Mouse (Mus musculus) megakaryocyte progenitor cell, adult 5-6 weeks (primary cell): ENCODE measurements around the gene Stt3b. TPM values are rescaled to one million over a fixed set of nuclear protein-coding genes. Genes with fewer than 3 reads are reported as not detected.
"Not testable (repeated sequence)": the region's sequence is repeated elsewhere in the genome, so short reads cannot be mapped to it uniquely, and the experiment has no call there.

Source experiments
- ATAC-seq: replicated peaks from 2 replicates; pipeline ENCODE4 v1.8.0; 2016; ENCODE audit warnings: mild to moderate bottlenecking, moderate TSS enrichment, inconsistent platforms; ENCODE audit not compliant: poor library complexity
- total RNA-seq, 2 experiments: library from RNA; stranded (forward) in 1 of 2; stranded (reverse) in 1 of 2; fragments of 157-497, 149-512 nt in 1 of 2; fragments of 200-1000 nt in 1 of 2; gene quantifications; 2 replicates each; pipeline versions ENCODE4 v1.2.3 to v1.2.4; 2015 to 2017

Gene Stt3b
- total RNA-seq, 2 experiments from 2014 or later = 111 to 159 TPM

DNA sequence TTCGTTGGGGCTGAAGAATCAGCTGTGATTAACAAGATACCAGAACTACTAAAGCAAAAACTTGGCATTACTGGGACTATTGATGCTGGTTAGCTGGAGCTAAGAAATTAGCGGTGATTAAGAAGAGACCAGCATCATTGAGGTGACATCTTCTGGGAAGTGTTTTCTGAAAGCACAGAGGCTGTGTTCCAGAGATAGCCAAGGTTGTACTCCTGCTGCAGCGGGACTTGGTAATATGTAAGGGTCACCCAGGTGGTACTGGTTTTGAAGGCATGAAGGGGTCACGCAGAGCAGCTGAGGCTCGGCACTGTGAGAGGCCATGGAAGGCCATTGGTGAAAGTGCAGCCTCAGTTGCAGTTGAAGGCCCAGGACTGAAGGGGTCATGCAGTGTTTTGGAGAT is 37.8 kb downstream of the Stt3b start:
- ATAC-seq = not testable (repeated sequence)

DNA sequence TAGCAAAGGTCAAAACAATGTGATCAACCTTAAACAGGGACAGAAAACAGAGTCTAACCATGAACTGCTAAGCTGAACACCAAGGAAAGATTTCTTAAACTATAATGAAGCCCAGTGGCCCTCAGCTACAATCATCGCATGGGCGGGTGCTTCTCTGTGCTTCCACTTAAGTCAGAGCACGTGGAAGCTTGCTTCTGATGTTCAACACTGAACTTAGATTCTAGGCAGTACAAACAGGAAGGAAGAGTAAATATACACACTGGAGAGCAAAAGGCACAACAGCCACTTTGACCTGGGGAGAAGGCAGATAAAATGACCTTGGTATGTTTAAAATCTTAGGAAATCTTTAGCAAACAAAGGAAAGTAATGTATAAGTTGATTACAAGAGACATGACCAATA is 38.7 kb downstream of the Stt3b start:
- no peak for ATAC-seq

DNA sequence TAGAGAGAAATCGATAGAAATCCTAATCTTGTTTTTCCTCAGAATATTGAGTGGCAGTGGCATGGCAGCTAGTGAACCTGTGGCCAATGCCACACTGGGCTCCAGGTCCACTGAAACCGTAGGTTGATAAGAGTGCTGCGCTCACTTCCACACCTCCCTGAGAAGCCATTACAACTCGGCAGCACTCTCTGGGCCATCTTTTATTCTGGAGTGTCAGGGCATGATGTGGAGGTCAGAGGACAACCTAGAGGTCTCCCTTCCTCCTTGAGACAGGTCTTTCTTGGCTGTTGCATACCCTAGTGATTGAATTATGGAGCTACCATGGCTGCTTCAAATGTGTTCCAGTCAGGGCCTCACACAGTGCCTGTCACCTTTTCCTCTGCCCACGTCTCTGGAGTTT is 48.3 kb downstream of the Stt3b start:
- ATAC-seq = 0 out of 2 replicates have a peak, but pooled peaks have one; percentile 21

GRCm38 (mm10) chr9:115261456-115261855 is 48.8 kb downstream of the Stt3b start:
- ATAC-seq = peak; percentile 72

DNA sequence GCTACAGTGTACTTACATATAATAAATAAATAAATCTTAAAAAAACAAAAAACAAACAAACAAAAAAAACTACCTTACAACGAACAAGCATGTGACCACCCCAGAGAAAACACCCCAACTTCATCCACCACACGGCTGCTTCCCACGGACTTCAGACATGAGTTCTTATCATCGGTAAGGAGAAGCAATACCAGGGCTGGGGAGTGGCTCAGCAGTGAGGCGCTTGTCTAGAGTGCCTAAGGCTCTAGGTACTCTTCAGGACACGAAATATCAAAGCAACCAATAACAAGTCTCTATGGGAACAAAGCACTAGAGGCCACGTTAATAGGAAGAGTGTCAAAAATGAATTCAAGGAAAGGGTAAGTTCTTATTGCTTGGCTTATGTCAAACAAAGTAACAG is 49.8 kb downstream of the Stt3b start:
- ATAC-seq = peak; percentile 45

DNA sequence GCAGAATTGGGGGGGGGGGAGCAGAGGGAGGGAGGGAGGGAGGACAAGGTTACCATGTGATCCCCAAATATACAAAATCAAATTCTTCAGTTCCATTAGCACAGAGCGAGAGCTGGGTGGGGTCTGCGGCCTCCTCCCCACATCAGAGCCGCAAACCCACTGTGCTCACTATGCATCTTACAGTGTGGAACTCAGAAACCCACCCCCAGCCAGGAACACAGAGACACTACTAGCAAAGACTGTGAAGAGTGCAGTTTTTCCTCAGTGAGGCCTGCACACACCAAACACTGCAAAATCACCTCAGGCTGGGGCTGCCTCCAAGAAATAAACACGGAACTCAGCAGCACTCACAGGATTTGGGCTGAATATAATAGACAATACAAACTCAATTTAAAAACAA is 50.4 kb downstream of the Stt3b start:
- no peak for ATAC-seq

DNA sequence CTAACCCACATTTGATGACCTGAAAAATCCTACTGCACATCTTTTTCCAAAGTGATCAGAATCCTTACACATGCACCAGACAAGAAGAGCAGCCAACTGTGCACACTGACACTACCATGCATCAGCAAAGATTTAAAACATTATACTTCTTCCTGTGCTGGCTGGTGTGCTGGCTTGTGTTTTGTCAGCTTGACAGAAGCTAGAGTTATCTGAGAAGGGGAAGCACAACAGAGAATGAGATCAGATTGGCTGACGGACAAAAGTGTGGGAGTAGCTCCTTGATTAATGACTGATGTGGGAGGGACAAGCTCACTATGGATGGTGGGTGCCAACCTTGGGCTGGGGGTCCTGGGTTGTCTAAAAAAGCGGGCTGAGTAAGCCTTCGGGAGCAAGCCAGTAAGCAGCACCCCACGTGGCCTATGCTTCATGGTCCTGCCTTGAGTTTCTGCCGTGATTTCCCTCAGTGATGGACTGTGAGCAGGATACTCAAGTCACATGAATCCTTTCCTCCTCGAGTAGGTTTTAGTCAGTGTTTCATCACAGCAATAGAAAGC is 52.4 kb downstream of the Stt3b start:
- ATAC-seq = no peak

DNA sequence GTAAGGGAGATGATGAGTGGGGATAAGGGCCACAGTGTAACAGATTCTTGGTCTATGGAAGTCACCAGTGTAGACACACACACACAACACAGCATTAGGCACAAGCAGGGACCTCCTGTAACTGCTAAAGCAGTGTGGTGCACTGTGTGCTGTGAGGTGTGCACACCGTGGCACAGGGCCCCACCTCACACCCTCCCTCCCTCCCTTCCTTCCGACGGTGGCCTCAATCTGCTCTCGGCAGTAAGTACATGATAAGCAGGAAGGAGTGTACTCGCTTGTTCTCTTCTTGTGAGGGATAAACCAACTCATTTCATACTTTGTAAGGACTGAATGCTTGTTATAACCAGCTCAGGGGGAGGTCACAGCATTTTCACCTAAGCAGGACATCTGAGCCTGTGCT is 61.1 kb downstream of the Stt3b start:
- ATAC-seq = peak; percentile 50

GRCm38 (mm10) chr9:115245092-115245491 is 65.1 kb downstream of the Stt3b start:
- ATAC-seq = no peak

- ATAC-seq = no peak
Observed at GRCm38 (mm10) chr9:115243630-115244029, 66.6 kb downstream of the Stt3b start.

DNA sequence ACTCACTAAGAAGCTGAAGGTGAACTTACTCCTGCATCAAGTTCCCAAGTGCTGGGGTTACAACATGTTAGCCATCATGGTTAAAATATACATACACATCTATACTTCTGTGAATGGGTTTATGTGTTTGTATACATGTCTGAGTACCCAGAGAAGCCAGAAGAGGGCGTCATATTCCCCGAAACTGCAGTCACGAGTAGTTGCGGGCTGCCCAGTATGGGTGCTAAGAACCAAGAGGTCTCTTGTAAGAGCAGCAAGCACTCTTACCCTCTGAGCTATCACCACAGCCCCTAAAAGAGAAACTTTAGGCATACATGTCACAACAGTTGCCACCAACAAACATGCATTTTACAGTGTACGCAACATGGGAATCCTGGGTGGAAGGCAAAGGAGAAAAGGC is 70.4 kb downstream of the Stt3b start:
- no peak for ATAC-seq

DNA sequence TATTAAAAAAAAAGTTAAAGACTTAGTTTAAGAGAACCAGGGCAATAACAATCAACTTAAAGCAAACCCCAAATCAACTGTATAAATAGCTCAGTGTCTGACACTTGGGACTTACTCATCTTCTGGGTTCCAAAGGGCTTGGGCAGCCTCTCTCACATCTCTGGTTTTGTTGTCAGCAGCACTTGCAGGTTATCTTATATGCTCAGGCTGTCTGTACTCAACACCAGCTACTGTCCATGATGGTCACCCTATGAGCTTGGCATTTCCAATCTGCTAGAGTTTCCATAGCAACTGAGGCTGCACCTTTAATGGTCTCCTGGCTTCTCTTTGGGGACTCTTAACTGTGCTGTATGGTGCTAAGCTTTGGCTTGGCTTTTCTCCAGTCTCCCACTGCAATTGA is 72.3 kb downstream of the Stt3b start:
- no peak for ATAC-seq

GRCm38 (mm10) chr9:115236352-115236841 is 73.8 kb downstream of the Stt3b start:
- peak; percentile 63 for ATAC-seq

DNA sequence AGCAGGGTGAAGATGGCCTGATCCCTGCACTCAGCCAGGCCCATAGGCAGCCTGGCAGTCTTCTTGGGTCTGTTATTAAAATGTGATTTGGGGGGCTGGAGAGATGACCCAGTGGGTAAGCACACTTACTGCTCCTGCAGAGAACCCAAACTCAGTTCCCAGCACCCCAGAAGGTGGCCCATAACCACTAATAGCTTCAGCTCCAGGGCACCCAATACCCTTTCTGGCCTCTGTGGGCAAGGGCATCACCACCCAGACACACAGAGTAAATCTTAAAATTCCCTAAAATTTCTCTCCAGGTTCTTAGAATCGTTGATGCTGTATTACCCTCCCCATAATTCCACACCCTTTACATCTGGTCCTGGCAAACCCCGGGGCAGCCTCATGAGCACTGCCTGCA is 75.7 kb downstream of the Stt3b start:
- no peak for ATAC-seq

DNA sequence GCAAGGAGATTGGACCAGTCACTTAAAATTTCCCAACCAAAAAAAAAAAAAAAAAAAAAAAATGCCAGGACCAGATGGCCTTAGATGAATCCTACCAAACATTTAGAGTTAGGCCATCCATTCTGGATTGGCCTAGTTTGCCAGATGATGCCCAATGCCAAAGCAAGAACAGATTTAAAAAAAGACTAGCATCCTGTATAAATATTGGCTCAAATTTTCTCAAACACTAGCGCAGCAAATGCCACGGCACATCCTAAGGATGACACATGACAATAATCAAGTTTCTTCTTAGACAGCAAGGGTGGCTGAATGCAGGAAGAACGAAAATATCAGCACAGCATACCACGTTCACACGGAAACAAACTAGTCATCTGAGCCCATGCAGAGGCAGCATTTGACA is 76.5 kb downstream of the Stt3b start:
- no peak for ATAC-seq

DNA sequence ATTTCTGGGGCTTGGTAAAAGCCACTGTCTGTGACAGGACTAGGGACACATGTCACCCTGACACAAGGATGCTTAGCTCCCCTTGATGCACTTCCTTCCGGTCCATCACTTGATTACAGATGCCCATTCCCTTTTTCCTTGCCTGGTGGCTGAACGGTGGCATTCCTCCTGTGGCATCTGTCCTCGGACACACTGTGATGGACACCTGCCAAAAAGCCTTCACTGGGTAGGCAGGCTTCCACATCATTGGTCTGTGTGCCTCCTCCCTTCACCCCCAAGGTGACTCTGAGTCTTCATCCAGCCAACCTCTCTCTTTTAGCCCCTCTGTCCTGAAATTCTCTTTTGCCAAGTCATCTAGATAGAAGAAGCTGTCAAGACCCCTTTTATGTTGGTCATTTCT is 78.7 kb downstream of the Stt3b start:
- no peak for ATAC-seq

DNA sequence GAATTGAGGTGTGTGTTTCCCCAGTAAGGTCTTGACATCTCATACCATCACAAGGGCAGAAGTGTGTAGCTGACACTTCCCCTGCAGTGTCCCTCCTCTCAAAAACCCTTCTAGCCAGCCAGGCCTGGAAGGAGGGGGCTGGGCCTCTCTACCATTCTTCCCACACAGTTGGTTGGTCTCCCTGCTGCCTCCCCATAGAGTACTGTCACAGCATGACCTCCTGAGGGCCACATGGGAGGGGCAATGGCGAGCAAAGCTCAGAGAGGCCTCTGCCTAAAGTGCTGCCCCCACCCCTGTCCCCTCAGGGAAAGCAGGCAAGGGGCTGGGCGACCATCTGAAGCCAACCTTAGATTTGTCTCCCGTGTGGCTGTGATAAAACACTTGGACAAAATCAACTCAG is 80.1 kb downstream of the Stt3b start:
- no peak for ATAC-seq

GRCm38 (mm10) chr9:115229676-115230075 is 80.5 kb downstream of the Stt3b start:
- ATAC-seq = no peak

GRCm38 (mm10) chr9:115229145-115229544 is 81.1 kb downstream of the Stt3b start:
- 0 out of 2 replicates have a peak, but pooled peaks have one; percentile 3 for ATAC-seq

DNA sequence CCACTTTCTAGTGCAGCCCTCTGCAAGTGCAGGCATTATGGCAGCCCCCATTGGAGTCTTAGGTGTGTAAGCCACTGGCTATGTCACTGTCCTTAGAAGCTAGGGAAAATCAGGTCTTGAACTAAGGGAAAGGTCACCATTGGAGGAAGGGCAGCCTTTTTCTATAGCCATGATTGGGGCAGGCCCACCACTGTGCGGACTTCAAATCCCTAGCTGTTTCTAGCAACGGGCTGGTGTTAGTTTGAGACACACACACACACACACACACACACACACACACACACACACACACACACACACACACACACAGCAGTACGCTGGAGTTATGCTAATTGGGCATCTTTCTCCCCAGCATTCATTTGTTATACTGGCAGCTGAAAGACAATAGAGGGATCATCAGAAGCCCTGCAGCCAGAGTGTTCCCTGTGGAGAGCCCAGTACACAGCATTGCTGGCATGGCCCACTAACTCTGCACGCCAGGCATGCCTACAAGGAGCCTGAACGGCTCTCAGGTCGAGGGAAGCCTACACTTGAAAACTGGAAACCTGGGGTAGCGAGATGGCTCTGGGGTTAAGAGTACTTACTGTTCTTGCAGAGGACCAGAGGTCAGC is 85.4 kb downstream of the Stt3b start:
- ATAC-seq = no peak

- 0 out of 2 replicates have a peak, but pooled peaks have one; percentile 8 for ATAC-seq
Observed at GRCm38 (mm10) chr9:115221265-115221664, 89.0 kb downstream of the Stt3b start.

GRCm38 (mm10) chr9:115220466-115220865 is 89.8 kb downstream of the Stt3b start:
- ATAC-seq = no peak

GRCm38 (mm10) chr9:115217984-115218383 is 92.2 kb downstream of the Stt3b start:
- peak; percentile 24; the same call in 1 of the 2 replicates for ATAC-seq
